Mouse (Mus musculus): Measurements from ENCODE around the gene Il1rl1. TPM values are rescaled to one million over a fixed set of nuclear protein-coding genes. Genes with fewer than 3 reads are reported as not detected.

Gene Il1rl1
- under 1 TPM; 0.10 TPM for total RNA-seq (2021)
- long read RNA-seq, result 0 reads

GRCm38 (mm10) chr1:40428910-40429675 lies at the start of gene Il1rl1:
TSS of gene Il1rl1 (plus strand) at chr1:40429570.
- DNase-seq (ENCODE audit: low spot score in 2 of 2), result no peak

- peak; percentile 49 to 84 for DNase-seq (ENCODE audit: low spot score in 2 of 2)
These were observed 49.3 kb upstream of the Il1rl1 start for GRCm38 (mm10) chr1:40380111-40380510.

- DNase-seq (ENCODE audit: low spot score in 2 of 2), result no peak
These were observed 48.4 kb upstream of the Il1rl1 start for GRCm38 (mm10) chr1:40380990-40381389.

- no peak for DNase-seq (ENCODE audit: low spot score in 2 of 2)
These were observed 46.5 kb upstream of the Il1rl1 start for GRCm38 (mm10) chr1:40382841-40383240.

GRCm38 (mm10) chr1:40384931-40385545 lies 44.3 kb upstream of the Il1rl1 start:
- no peak for DNase-seq (ENCODE audit: low spot score in 2 of 2)

- no peak for DNase-seq (ENCODE audit: low spot score in 2 of 2)
These were observed 38.0 kb upstream of the Il1rl1 start for GRCm38 (mm10) chr1:40391374-40391773.

- DNase-seq (ENCODE audit: low spot score in 2 of 2), result no peak
These were observed 36.8 kb upstream of the Il1rl1 start for GRCm38 (mm10) chr1:40392535-40392934.

- no peak for DNase-seq (ENCODE audit: low spot score in 2 of 2)
These were observed 36.2 kb upstream of the Il1rl1 start for GRCm38 (mm10) chr1:40393214-40393613.

GRCm38 (mm10) chr1:40399639-40400038 lies 29.7 kb upstream of the Il1rl1 start:
- DNase-seq (ENCODE audit: low spot score in 2 of 2), result no peak

GRCm38 (mm10) chr1:40404682-40405081 lies 24.7 kb upstream of the Il1rl1 start:
- DNase-seq (ENCODE audit: low spot score in 2 of 2), result no peak

- no peak for DNase-seq (ENCODE audit: low spot score in 2 of 2)
These were observed 19.5 kb upstream of the Il1rl1 start for GRCm38 (mm10) chr1:40409882-40410281.

GRCm38 (mm10) chr1:40413039-40413438 lies 16.3 kb upstream of the Il1rl1 start:
- no peak for DNase-seq (ENCODE audit: low spot score in 2 of 2)

- DNase-seq (ENCODE audit: low spot score in 2 of 2), result no peak
These were observed 15.1 kb upstream of the Il1rl1 start for GRCm38 (mm10) chr1:40414276-40414675.

GRCm38 (mm10) chr1:40414863-40415656 lies 14.3 kb upstream of the Il1rl1 start:
- no peak for DNase-seq (ENCODE audit: low spot score in 2 of 2)

- DNase-seq (ENCODE audit: low spot score in 2 of 2), result no peak
These were observed 12.3 kb upstream of the Il1rl1 start for GRCm38 (mm10) chr1:40417034-40417433.

GRCm38 (mm10) chr1:40418512-40418911 lies 10.9 kb upstream of the Il1rl1 start:
- DNase-seq (ENCODE audit: low spot score in 2 of 2), result no peak

- DNase-seq (ENCODE audit: low spot score in 2 of 2), result no peak
These were observed 5.5 kb upstream of the Il1rl1 start for GRCm38 (mm10) chr1:40423892-40424291.

- DNase-seq (ENCODE audit: low spot score in 2 of 2), result no peak
These were observed 2.1 kb upstream of the Il1rl1 start for GRCm38 (mm10) chr1:40427270-40427669.

- no peak for DNase-seq (ENCODE audit: low spot score in 2 of 2)
These were observed 1.5 kb upstream of the Il1rl1 start for GRCm38 (mm10) chr1:40427901-40428300.

- DNase-seq (ENCODE audit: low spot score in 2 of 2), result no peak
These were observed 919 bp downstream of the Il1rl1 start for GRCm38 (mm10) chr1:40430143-40430834.

GRCm38 (mm10) chr1:40432169-40432568 lies 2.8 kb downstream of the Il1rl1 start:
- DNase-seq (ENCODE audit: low spot score in 2 of 2), result no peak
